Mouse (Mus musculus): ENCODE data around the gene Mcrip1.
A peak's percentile ranks its signal among the peaks of the same experiment; 100 is the strongest.
"Not testable (repeated sequence)": the region's sequence is repeated elsewhere in the genome, so short reads cannot be mapped to it uniquely, and the experiment has no call there.

The Mcrip1 gene

GRCm38 (mm10) chr11:120574278-120574600 lies 24.7 kb upstream of the Mcrip1 start:
- no peak for DNase-seq

GRCm38 (mm10) chr11:120573585-120574277 lies 24.2 kb upstream of the Mcrip1 start:
- DNase-seq, result no peak

GRCm38 (mm10) chr11:120572752-120573584 lies 23.4 kb upstream of the Mcrip1 start, which contains the start of gene P4hb:
TSS of gene P4hb (minus strand) at chr11:120573253.
- peak; percentile 100 for DNase-seq

GRCm38 (mm10) chr11:120572417-120572751 lies 22.9 kb upstream of the Mcrip1 start:
- DNase-seq, result no peak

GRCm38 (mm10) chr11:120571754-120572416 lies 22.4 kb upstream of the Mcrip1 start:
- peak; percentile 21 for DNase-seq

GRCm38 (mm10) chr11:120571122-120571521 lies 21.6 kb upstream of the Mcrip1 start:
- no peak for DNase-seq

GRCm38 (mm10) chr11:120568324-120568723 lies 18.8 kb upstream of the Mcrip1 start:
- no peak for DNase-seq

- no peak for DNase-seq
Observed at GRCm38 (mm10) chr11:120565114-120565513, 15.6 kb upstream of the Mcrip1 start.

GRCm38 (mm10) chr11:120562949-120563348 lies 13.4 kb upstream of the Mcrip1 start:
- DNase-seq, result no peak

GRCm38 (mm10) chr11:120560952-120561728 lies 11.6 kb upstream of the Mcrip1 start:
- no peak for DNase-seq

- not testable (repeated sequence) for DNase-seq
Observed at GRCm38 (mm10) chr11:120558843-120559242, 9.3 kb upstream of the Mcrip1 start.

GRCm38 (mm10) chr11:120555260-120555659 lies 5.7 kb upstream of the Mcrip1 start:
- DNase-seq, result no peak

- DNase-seq, result no peak
Observed at GRCm38 (mm10) chr11:120554834-120555233, 5.3 kb upstream of the Mcrip1 start.

GRCm38 (mm10) chr11:120552736-120553135 lies 3.2 kb upstream of the Mcrip1 start:
- no peak for DNase-seq

- DNase-seq, result no peak
Observed at GRCm38 (mm10) chr11:120550810-120551440, 1.4 kb upstream of the Mcrip1 start, which contains the start of gene Ppp1r27. TSS of gene Ppp1r27 (minus strand) at chr11:120551132.

- DNase-seq, result no peak
Observed at GRCm38 (mm10) chr11:120549986-120550809, 671 bp upstream of the Mcrip1 start.

GRCm38 (mm10) chr11:120548786-120549167 lies 750 bp downstream of the Mcrip1 start:
- DNase-seq, result no peak

- no peak for DNase-seq
Observed at GRCm38 (mm10) chr11:120548214-120548613, 1.3 kb downstream of the Mcrip1 start.

GRCm38 (mm10) chr11:120547469-120547868 lies 2.1 kb downstream of the Mcrip1 start:
- no peak for DNase-seq

- DNase-seq, result no peak
Observed at GRCm38 (mm10) chr11:120545964-120546363, 3.6 kb downstream of the Mcrip1 start.

GRCm38 (mm10) chr11:120542376-120542775 lies 7.2 kb downstream of the Mcrip1 start:
- DNase-seq, result no peak

- no peak for DNase-seq
Observed at GRCm38 (mm10) chr11:120541907-120542306, 7.6 kb downstream of the Mcrip1 start.
